Mouse (Mus musculus) lung, postnatal 4 days (tissue): ENCODE measurements around the gene Mief2.

Experiments used
- DNase-seq, 2 experiments: peaks; one replicate each; pipeline ENCODE4 v3.0.0; 2021

The Mief2 gene

DNA sequence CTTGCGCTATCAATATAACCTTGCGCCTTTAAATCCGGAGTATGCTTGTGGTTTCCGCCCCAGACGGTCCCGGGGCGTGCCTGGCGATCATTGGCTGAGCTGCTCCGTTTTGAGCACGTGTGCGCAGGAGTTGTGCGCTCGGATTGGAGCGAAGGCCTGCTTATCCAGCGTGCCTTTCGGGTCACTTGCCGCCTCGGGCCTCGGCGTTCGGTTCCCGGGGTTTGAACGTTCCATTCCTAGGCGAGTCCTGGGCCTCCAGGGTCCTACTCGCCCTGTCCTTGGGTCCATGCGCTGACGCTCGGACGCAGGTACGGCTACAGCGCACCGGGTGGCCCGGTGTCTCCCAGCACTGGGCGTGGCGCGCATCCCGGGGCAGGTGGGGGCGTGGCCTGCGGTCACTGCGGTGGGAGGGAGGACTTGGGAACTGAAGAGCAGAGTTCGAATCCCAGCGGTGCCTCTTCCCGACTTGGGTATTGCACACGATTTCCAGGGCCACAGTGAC lies at the start of gene Mief2:
Gene Mief2 (plus strand): TSS at position 139 of the 502 bp plus-strand sequence.
- peak; percentile 94 to 97 for DNase-seq

DNA sequence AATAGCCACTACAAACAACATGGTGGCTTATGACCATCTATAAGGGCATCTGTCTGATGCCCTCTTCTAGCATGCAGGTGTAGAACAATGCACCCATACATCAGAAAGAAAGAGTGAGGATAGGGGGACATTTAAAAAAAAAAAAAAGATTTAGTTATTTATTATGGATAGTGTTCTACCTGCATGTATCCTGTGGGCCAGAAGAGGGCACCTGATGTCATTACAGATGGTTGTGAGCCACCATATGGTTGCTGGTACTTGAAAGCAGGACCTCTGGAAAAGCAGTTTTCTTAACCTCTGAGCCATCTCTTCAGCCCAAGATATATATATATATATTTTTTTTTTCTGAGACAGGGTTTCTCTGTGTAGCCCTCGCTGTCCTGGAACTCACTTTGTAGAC lies 32.0 kb upstream of the Mief2 start:
- no peak for DNase-seq

DNA sequence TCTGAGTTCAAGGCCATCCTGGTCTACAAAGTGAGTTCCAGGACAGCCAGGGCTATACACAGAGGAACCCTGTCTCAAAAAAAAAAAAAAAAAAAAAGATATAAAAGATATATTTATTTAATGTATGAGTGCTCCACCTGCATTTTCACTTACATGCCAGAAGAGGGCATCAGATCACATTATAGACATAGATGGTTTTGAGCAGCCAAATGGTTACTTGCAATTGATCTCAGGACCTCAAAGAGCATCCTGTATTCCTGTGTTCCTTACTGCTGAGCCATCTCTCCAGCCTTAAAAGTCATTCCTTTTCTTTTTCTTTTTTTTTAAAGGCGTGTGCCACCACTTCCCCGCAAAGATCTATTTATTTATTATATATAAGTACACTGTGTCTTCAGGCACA lies 30.6 kb upstream of the Mief2 start:
- DNase-seq = no peak

DNA sequence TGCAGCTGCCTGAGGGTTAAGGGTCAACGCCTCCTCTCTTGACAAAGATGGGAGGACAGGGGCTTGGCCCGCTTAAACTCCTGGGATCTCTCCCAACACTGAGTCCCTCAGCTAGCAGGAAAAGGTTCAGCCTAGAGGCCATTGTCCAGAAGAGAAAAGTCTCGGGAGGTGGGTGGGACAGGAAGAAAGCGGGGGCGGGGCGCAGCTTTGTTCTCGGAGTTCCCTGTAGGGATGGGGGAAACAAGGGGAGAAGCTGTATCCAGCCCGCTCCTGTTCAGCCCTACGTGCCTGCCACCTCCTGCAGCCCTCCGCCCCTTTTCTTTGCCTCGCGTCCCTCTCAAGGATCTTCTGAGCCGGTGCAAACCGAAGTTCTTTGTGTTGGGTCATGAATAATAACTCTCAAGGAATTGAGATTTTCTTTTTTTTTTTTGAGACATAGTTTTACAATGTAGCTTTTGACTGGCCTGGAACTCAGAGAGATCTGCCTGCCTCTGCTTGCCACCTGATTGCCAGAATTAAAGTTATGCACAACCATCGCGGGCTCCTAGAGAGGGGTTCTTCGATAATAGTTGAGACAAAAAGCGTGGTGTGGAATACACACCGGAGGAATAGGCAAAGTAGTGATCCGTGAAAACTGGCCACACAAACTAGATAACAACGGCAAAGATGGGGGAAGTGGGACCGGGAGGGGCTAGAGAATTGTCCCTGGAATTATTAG lies 29.2 kb upstream of the Mief2 start:
- peak; percentile 85 to 89 for DNase-seq

DNA sequence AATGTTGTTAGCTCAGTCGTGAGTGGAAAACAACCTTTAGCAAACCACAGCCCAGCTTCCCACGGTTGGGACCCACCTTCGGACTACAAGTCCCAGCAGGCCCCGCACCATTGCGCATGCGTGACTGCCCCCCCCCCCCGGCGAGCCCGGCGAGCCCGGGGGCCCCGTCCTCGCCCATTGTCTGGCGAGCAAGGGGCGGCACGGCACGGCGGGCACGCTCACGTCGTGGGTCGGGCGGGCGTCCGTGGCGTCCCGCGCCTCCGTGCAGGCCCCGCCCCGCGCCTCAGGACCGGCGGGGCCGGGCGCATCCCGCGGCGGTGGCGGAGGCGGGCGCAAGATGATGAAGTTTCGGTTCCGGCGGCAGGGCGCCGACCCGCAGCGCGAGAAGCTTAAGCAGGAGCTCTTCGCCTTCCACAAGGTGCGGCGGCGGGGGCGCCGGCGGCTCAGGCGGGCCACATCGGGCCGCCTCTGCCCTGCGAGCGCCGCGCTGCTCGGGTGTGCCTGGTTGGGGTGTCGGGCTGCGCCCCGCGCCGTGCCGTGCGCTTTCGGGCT lies 28.6 kb upstream of the Mief2 start, which contains the start of gene Llgl1:
Gene Llgl1 (plus strand): TSS at position 200 of the 552 bp plus-strand sequence.
- peak; percentile 88 to 95 for DNase-seq

DNA sequence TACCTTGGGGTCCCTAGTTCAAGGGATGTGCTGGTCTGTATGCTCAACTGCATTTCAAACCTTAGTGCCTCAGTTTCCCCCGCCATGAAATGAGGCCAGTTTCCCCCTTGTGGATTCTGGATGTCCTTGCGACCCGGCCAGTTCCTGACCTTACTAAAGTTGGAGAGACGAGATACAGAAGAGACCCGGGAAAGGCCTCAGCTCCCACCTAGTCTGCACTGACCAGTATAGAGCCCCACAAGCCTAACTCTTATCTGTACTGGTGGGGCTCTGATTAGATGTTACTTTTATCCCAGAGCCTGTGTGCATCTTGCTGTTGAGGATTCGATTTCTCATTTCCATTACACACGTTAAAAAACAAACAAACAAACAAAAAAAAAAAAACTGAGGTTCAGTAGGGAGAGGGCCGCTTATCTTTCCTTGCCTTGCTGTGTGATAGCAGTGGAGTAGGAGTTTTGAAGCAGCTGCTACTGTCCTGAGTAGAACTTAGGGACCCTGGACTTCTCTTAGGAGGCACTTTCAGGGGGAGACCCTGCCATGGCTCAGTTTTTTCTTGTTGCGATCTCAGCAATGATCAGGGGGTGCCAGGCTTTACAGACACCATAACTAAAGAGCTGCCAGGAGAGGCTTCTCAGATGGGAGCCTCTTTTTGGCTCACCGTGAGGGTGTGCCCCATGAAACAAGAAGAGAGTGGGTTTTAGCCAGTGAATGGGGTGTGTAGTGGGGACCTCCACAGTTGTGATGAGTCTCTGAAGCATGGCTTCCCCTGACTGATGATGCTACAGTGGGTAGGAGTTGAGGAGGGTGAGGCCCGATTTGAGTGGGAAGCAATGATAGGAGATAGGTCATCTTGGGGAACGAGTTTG lies 27.6 kb upstream of the Mief2 start:
- peak; percentile 4 to 19 for DNase-seq

DNA sequence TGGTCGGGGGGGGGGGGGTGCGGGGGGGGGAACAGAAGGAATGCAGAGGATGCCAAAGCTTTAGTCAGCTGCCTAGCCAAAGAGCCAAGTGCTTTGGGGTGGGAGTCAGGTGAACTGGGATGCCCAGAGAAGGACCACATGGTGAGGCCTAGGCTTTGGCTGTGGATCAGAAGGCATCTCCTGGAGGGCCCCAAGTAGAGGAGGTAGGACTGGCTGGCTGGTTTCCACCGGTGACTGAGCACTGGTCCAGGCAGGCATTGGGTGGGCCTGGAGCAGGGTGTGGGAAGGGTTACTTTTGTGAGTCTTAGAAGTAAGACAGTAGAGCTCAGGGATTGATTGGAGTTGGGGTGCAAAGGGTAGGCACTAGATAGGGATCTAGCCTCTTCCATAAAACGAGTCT lies 26.6 kb upstream of the Mief2 start:
- peak; percentile 4 to 23 for DNase-seq

DNA sequence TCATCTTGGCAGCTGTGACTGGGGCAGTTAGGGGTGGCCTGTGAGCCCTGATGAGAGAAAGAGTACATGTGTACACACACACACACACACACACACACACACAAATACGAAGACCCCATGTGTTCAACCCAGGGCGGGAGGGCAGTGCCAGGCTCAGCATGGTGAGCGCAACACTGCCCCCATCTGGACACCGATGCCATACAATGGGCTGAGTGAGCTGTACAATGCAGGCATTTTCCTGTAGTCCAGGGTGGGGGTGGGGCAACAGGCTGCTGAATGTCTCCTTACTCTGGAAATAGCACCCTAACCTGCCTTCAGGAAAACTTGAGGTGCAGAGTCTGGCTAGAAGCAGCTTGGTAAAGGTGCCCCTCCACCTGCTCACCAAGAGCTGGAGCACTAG lies 25.1 kb upstream of the Mief2 start:
- DNase-seq = peak; percentile 74 to 80

DNA sequence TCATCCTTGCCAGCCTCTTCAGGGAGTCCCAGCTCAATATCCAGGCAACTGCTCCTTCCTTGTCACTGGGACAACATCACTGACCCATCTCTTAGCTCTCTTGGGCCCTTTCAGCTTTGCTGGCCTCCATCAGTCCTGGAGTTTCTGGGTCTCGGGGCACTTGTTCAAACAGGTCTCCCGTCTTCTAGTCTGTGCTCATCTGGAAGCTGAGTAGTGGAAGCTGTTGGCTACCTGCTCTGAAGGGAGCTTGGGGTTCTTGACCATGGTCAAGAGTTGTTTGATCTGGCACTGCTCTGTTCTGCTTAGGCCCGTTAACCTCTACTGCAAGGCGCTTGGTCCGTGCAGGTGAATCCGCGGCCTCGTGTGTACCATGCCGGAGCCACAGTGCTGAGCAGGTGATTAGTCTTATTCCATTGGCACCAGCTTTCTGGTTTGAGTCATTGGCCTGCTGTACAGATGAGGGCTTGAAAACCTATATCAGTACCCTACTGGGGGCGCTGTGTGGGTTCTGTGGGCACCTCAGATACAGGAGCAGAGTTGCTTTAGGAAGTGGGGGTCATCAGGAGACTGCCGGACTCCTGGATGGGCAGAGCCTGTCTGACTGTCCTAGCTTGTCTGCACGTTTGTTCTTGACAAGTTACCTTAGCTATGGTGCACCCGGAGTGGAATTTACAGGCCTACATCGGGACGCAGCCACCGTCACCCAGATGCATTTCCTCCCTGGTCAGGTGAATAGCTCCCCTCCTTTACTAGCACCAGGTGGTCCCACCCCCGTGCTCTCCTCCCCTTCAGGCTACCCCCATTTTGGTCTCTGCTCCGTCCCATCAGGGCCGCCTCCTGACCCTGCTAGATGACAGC lies 23.9 kb upstream of the Mief2 start:
- DNase-seq = peak in 1 of 2 experiments; percentile 19

DNA sequence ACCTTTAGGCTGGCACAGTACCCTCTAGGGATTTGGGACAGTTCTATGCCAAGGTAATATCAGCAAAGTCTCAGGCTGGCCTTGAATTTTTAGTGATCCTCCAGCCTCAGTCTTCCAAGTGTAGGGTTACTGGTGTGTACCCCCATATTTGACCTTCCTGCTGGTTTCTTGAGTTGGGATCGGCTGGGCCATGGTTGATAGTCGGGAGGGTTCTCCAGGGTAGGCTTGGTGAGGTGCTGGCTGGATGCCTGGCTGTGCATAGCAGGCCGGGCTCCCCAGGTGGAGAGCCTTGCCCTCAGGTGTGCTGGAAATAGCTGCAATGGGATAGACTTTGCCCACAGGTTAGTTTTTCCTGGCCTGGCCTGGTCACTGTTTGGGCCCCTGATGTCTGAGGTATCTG lies 22.9 kb upstream of the Mief2 start:
- DNase-seq = peak in 1 of 2 experiments; percentile 15

DNA sequence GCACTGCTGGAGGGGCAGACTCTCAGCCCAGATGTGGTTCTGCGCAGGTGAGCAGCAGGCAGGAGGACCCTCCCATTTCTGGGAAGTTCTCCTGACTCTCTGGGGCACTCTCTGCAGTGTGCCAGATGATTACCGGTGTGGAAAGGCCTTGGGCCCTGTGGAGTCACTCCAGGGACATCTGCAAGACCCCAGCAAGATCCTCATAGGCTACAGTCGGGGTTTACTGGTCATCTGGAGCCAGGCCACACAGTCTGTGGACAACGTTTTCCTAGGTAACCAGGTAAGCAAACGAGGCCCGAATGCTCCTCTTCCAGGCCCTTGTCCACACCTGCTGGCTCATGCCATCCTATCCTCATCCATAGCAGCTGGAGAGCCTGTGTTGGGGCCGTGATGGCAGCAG lies 22.1 kb upstream of the Mief2 start:
- peak in 1 of 2 experiments; percentile 19 for DNase-seq

DNA sequence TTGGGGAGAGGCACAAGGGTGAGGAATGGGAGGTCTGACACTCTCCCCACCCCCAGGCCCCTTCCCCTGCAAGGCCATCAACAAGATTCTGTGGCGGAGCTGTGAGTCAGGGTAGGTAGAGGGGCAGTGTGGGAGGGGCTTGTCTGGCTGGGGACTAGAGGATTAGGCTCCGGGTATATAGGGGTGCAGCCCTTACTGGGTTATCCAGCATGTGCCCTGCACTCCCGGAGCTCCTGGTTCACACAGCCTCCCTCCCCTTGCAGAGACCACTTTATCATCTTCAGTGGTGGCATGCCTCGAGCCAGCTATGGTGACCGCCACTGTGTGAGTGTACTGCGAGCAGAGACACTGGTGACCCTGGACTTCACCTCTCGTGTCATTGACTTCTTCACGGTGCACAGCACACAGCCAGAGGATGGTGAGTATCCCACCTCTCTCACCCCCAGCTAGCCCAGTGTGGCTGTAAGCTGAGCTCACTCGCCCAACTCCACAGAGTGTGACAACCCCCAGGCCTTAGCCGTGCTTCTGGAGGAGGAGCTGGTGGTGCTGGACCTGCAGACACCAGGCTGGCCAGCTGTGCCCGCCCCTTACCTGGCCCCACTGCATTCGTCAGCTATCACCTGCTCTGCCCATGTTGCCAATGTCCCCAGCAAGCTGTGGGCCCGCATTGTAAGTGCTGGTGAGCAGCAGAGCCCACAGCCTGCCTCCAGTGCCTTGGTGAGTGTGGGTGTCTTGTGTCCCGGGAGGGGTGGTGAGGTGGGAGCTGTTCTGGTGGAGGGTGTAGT lies 21.3 kb upstream of the Mief2 start:
- peak in 1 of 2 experiments; percentile 22 for DNase-seq

DNA sequence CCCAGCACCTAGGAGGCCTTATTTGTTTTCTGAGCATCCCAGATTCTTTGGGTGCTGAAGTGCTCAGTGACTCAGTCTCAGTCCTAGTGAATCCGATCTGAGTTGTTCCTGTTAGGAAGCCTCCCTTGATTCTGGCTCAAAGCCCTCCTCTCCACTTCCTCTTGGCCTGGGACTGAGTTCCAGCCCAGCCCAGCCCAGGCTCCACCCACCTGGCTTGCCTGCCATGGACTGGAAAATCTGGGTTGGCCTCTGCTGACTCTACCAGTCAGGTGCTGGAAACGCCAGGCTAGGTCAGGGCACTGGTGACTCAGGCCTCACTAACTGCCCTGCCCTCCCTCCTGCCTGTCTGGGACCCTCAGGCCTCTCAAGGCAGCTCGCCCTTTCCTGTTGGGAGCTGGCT lies 20.5 kb upstream of the Mief2 start:
- peak; percentile 82 to 86 for DNase-seq

DNA sequence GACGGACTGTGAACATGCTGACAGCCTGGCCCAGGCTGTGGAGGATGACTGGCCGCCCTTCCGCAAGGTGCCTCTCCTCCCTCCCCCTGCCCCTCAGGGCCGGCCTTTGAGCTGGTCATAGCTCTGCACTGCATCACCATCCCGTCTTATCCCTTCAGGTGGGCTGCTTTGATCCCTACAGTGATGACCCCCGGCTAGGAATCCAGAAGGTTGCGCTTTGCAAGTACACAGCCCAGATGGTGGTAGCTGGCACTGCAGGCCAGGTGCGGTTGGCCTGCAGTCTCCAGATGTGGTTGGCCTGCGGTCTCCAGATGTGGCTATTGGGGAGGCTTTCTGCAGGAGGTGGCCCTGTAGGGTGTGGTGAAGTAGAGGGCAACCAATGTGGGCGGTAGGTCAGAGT lies 19.6 kb upstream of the Mief2 start:
- DNase-seq = peak in 1 of 2 experiments; percentile 17

DNA sequence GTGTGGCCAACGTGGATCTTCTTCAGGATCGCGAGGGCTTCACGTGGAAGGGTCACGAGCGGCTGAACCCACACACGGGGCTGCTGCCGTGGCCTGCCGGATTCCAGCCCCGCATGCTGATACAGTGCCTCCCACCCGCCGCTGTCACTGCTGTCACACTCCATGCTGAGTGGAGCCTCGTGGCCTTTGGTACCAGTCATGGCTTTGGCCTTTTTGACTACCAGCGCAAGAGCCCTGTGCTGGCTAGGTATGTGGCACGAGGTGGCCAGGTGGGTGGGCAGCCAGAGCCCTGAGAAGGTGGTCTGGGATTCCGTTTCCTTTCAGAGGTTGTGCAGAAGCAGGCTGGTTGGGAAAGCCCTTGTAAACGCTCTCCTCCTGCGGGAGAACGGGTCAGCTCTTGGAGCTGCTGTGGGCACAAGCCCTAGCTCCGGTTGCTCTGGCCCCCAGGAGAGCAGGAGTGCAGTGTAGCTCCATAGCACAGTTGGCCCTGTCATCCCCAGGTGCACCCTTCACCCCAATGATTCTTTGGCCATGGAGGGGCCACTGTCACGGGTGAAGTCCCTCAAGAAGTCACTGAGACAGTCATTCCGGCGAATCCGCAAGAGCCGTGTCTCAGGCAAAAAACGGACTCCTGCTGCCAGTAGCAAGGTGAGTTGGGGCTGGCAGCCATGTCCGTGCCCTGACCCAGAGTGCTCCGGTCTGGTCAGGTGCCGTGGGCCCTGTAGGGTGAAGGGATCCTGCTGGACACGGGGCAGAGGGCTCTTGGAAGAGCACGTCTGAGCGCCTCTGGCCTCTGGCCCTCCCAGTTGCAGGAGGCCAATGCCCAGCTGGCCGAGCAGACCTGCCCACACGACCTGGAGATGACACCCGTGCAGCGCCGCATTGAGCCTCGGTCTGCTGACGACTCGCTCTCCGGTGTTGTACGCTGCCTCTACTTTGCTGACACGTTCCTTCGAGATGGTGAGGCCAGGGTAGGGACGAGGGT lies 18.4 kb upstream of the Mief2 start:
- DNase-seq = peak in 1 of 2 experiments; percentile 19

DNA sequence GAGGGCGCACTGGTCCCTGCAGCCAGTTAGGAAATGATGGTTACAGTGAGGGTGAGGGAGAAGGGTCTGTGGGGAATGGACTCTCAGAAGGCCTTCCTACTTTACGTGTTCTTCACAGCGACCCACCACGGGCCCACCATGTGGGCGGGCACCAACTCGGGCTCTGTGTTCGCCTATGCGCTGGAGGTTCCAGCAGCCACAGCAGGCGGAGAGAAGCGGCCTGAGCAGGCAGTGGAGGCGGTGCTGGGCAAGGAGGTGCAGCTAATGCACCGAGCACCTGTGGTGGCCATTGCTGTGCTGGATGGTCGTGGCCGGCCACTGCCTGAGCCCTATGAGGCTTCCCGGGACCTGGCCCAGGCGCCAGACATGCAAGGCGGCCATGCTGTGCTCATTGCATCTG lies 17.0 kb upstream of the Mief2 start:
- DNase-seq = peak in 1 of 2 experiments; percentile 21

DNA sequence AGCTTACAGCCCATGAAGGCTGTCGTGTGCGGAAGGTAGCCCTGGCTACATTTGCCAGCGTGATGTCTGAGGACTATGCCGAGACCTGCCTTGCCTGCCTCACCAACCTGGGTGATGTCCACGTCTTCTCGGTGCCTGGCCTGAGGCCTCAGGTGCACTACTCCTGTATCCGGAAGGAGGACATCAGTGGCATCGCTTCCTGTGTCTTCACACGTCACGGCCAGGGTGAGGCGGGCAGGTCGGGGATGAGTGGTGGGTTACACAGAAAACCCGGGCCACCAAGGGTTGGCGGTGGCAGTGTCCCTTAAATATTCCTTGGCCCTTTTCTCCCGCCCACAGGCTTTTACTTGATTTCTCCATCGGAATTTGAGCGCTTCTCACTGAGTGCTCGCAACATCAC lies 16.2 kb upstream of the Mief2 start:
- peak in 1 of 2 experiments; percentile 24 for DNase-seq

DNA sequence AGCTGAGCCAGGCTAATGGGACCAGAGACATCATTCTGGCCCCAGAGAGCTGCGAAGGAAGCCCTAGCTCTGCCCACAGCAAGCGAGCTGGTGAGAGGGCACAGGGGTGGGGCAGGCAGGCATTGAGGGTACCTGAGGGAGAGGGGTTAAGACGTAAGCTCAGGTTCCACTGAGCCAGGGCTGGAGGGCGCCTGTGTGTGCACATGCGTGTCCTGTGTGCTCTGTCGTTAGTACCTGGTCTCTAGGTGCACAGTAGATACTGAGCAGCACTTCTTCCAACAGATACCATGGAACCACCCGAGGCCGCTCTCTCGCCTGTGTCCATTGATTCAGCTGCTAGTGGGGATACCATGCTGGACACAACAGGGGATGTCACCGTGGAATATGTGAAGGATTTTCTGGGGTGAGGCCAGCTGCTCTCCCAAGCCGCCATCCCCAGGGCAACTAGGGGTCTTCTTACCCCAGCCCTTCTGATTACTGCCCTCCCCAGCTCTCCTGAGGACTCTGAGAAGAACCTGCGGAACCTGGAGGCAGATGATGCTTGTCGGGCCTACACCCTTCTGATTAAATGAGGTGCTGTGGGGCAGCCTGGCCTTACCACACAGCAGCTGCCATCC lies 15.5 kb upstream of the Mief2 start:
- peak in 1 of 2 experiments; percentile 24 for DNase-seq

DNA sequence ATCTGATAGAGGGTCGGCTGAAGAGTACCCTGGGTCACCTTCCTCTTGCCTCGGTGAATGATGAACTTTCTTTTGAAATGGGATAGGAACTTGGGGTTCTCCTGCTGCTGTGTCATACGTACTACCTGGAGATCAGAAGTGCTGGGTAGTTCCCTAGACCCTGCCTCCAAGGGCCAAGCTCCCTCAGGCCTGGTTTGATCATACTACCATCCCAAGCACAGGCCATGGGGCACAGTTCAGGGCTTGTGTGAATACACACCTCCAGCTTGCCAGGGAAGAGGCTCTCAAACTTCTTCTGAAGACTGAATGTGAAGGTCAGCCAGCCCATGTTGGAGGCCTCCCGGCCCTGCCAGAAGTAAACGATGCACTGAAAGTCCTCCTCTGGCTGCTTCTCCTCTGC lies 12.4 kb upstream of the Mief2 start:
- no peak for DNase-seq

DNA sequence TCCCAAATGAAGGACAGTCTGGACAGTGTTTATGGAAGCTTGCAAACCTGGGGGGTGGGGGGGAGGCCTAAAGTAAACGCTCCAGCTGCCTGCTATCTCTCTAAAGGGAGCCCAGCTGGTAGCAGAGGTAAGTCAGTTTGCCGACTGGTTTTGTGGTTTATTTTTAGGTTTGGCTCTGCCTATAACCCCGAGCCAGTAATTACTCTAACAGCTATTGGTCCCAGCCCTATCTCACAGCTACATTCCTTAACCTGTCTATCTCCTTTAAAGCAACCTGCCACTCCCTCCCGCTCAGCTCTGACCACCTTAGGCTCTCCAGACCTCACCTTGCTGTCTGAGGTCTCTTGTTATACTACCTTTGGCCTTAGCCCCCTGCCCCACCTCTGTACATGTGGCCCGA lies 8.9 kb upstream of the Mief2 start:
- DNase-seq = no peak
